Mouse (Mus musculus): ENCODE measurements around the gene Mmp19. TPM values are rescaled to one million over a fixed set of nuclear protein-coding genes. Genes with fewer than 3 reads are reported as not detected.

Mmp19 gene
- total and polyA plus RNA-seq, 3 experiments: 2.8 to 4.4 (median 3.1) TPM

GRCm38 (mm10) chr10:128805092-128806000 lies 14.6 kb downstream of the Mmp19 start:
- H3K4me1 ChIP-seq (ENCODE audit: control insufficient read depth, insufficient read depth, low read length): peaks cover 15% of the 10 kb centered on the region
- H3K4me3 ChIP-seq: peak overlapping the region; percentile 82
- intact Hi-C loops (cut with DNase I): loop anchor here (1.0 to 10.0 kb wide), 3 partner anchors 33 to 261 kb away; partner anchors contain the start of genes Rpl41 and Zc3h10
- TF ChIP-seq EP300 (IDR thresholded peaks at IDR 0.05; ENCODE audit: insufficient read depth, low read depth, low read length): 0 out of 2 replicates have a peak, but pooled peaks have one; percentile 8
- TF ChIP-seq POLR2A (IDR thresholded peaks at IDR 0.05; ENCODE audit: insufficient read depth, low read depth, low read length): peak; percentile 74
- TF ChIP-seq CTCF (IDR thresholded peaks at IDR 0.05): peak; percentile 53
- H3K79me2 ChIP-seq (replicated peaks; ENCODE audit: control insufficient read depth, insufficient read depth, low read length): peaks cover 5% of the 10 kb centered on the region
- WGBS: under 1% methylated on average over 68 of the region's 70 CpGs
- H3K27me3 ChIP-seq (ENCODE audit: control insufficient read depth, insufficient read depth, low read length): no peaks in the 10 kb centered on the region
- peak; percentile 96 to 98 for DNase-seq
- peak overlapping the region; percentile 88 for H3K9ac ChIP-seq (ENCODE audit: low read depth, low read length)
- peak overlapping the region; percentile 91 for H3K27ac ChIP-seq
- H3K36me3 ChIP-seq (ENCODE audit: control insufficient read depth, insufficient read depth, low read length): peaks cover 25% of the 10 kb centered on the region

DNA sequence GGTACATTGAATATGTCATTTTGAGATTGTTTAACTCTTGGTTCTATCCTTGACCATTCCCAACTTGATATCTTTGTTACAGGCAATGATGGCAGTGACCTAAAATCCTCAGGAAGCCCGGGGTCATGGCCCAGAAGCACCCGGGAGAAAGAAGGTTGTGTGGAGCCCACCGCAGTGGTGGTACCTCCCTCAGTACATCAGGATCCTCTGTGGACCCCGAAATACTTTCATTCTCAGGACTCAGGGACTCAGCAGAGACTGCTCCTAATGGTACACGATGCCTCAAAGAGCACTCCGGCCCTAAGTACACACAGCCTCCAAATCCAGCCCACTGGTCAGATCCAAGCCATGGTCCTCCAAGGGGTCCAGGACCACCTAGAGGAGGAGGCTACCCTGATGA lies 15.4 kb downstream of the Mmp19 start:
- no peaks in the 10 kb centered on the region for H3K27me3 ChIP-seq (ENCODE audit: control insufficient read depth, insufficient read depth, low read length)
- H3K4me1 ChIP-seq (ENCODE audit: control insufficient read depth, insufficient read depth, low read length): peaks cover 15% of the 10 kb centered on the region
- H3K9ac ChIP-seq (ENCODE audit: low read depth, low read length): peak overlapping the region; percentile 30
- TF ChIP-seq CTCF (IDR thresholded peaks at IDR 0.05) (no peak), POLR2A (IDR thresholded peaks at IDR 0.05; ENCODE audit: insufficient read depth, low read depth, low read length) (no peak), EP300 (IDR thresholded peaks at IDR 0.05; ENCODE audit: insufficient read depth, low read depth, low read length) (no peak)
- peaks cover 5% of the 10 kb centered on the region for H3K79me2 ChIP-seq (replicated peaks; ENCODE audit: control insufficient read depth, insufficient read depth, low read length)
- WGBS: 28% methylated on average over 6 of the region's 6 CpGs
- peaks cover 27% of the 10 kb centered on the region for H3K36me3 ChIP-seq (ENCODE audit: control insufficient read depth, insufficient read depth, low read length)
- peak overlapping the region; percentile 49 for H3K27ac ChIP-seq
- intact Hi-C loops (cut with DNase I): loop anchor here (2.0 to 10.0 kb wide), 3 partner anchors 15 to 261 kb away; partner anchors contain the start of genes Ormdl2, Rpl41 and Zc3h10
- H3K4me3 ChIP-seq: peak overlapping the region; percentile 82
- DNase-seq: no peak

DNA sequence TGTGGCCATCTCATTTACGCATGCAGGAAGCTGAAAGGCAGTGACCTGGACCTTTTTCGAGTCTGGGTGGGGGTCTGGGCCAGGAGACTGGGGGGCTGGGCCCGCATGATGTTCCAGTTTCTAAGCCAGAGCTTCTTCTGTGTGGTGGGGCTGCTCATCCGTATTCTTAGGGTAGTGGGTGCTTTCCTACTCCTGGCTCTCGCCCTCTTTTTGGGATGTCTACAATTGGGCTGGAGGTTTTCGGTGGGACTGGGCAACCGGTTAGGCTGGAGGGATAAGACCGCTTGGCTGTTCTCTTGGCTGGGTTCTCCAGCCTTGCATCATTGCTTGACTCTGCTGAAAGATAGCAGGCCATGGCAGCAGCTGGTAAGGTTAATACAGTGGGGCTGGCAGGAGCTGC lies 16.3 kb downstream of the Mmp19 start:
- Histone ChIP-seq H3K27me3 (ENCODE audit: control insufficient read depth, insufficient read depth, low read length) (no peaks in the 10 kb centered on the region), H3K4me3 (peak overlapping the region; percentile 82), H3K9ac (ENCODE audit: low read depth, low read length) (peak overlapping the region; percentile 52), H3K79me2 (replicated peaks; ENCODE audit: control insufficient read depth, insufficient read depth, low read length) (peaks cover 5% of the 10 kb centered on the region), H3K4me1 (ENCODE audit: control insufficient read depth, insufficient read depth, low read length) (peaks cover 15% of the 10 kb centered on the region), H3K27ac (no peak overlapping the region; the same call in 1 of the 2 replicates), H3K36me3 (ENCODE audit: control insufficient read depth, insufficient read depth, low read length) (peaks cover 27% of the 10 kb centered on the region)
- WGBS: 51% methylated on average over 8 of the region's 8 CpGs
- TF ChIP-seq POLR2A (IDR thresholded peaks at IDR 0.05; ENCODE audit: insufficient read depth, low read depth, low read length) (no peak), CTCF (IDR thresholded peaks at IDR 0.05) (no peak), EP300 (IDR thresholded peaks at IDR 0.05; ENCODE audit: insufficient read depth, low read depth, low read length) (no peak)
- DNase-seq: no peak
- intact Hi-C loops (cut with DNase I): loop anchor here (2.0 to 10.0 kb wide), 3 partner anchors 14 to 262 kb away; partner anchors contain the start of genes Ormdl2, Rpl41 and Zc3h10

DNA sequence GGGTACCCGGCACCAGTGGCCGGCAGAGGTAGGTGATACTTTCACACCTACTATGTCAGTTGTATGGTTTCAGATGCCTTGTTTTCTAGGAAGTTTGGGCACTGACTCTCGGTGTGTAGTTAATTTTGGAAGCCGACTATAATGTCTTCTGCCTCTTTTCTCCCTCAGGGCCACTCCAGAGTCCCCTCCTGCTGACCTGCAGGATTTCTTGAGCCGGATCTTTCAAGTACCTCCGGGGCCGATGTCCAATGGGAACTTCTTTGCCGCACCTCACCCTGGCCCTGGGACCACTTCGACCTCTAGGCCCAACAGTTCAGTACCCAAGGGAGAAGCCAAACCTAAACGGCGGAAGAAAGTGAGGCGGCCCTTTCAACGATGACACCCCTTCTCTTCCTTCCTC lies 26.3 kb downstream of the Mmp19 start, which contains the start of gene Sarnp:
Gene Sarnp, plus strand, starts transcription at position 301 of the 400 bp plus-strand sequence.
- WGBS: 83% methylated on average over 13 of the region's 13 CpGs
- intact Hi-C loops (cut with DNase I): no loop called here
- peaks cover 5% of the 10 kb centered on the region for H3K36me3 ChIP-seq (ENCODE audit: control insufficient read depth, insufficient read depth, low read length)

DNA sequence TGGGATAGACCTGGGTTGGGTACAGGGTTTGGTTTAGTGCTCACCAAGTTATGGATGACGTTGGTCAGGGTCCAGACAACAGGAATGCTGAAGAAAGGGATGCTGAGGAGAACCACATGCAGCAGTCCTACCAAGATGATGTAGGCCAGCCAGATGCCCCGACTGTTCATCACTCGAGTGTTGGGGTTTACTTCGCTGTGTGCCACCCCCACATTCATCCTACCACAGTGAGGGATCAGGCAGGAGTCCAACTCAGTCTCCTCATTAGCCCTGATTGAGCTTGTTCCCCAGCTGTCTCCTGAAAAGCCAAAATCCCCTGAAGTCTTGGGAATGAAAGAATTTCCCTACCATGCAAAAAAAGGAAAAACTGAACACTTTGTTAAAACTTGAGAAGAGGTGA lies 29.5 kb downstream of the Mmp19 start:
- intact Hi-C loops (cut with DNase I): loop anchor here (2.0 to 5.0 kb wide), 2 partner anchors 13 to 73 kb away; partner anchors contain the start of gene Pym1
- 86% methylated on average over 4 of the region's 4 CpGs for WGBS
- TF ChIP-seq EP300 (IDR thresholded peaks at IDR 0.05; ENCODE audit: insufficient read depth, low read depth, low read length): no peak
- peaks cover 2% of the 10 kb centered on the region for H3K4me1 ChIP-seq (ENCODE audit: control insufficient read depth, insufficient read depth, low read length)
- no peak for DNase-seq
- no peak overlapping the region for H3K4me3 ChIP-seq
- peaks cover 2% of the 10 kb centered on the region for H3K79me2 ChIP-seq (replicated peaks; ENCODE audit: control insufficient read depth, insufficient read depth, low read length)
- H3K9ac ChIP-seq (ENCODE audit: low read depth, low read length): no peak overlapping the region
- no peaks in the 10 kb centered on the region for H3K27me3 ChIP-seq (ENCODE audit: control insufficient read depth, insufficient read depth, low read length)
- H3K36me3 ChIP-seq (ENCODE audit: control insufficient read depth, insufficient read depth, low read length): peaks cover 10% of the 10 kb centered on the region
- no peak overlapping the region for H3K27ac ChIP-seq

More for the DNA sequence above, 26.3 kb downstream of the Mmp19 start, which contains the start of gene Sarnp:
- DNase-seq: no peak
- Histone ChIP-seq H3K27ac (no peak within 1 kb of the TSS), H3K4me1 (ENCODE audit: control insufficient read depth, insufficient read depth, low read length) (peaks cover 2% of the 10 kb centered on the region), H3K4me3 (no peak within 1 kb of the TSS), H3K79me2 (replicated peaks; ENCODE audit: control insufficient read depth, insufficient read depth, low read length) (no peaks in the 10 kb centered on the region; the same call in none of the 2 replicates), H3K27me3 (ENCODE audit: control insufficient read depth, insufficient read depth, low read length) (no peaks in the 10 kb centered on the region), H3K9ac (ENCODE audit: low read depth, low read length) (no peak within 1 kb of the TSS)
- TF ChIP-seq EP300 (IDR thresholded peaks at IDR 0.05; ENCODE audit: insufficient read depth, low read depth, low read length) (no peak), CTCF (IDR thresholded peaks at IDR 0.05) (no peak), POLR2A (IDR thresholded peaks at IDR 0.05; ENCODE audit: insufficient read depth, low read depth, low read length) (no peak)

Measured in heart, adult 2 months (tissue).